Mouse (Mus musculus) lung, postnatal 0 days (tissue): Measurements from ENCODE around the gene Nkain2. TPM values are rescaled to one million over a fixed set of nuclear protein-coding genes. Genes with fewer than 3 reads are reported as not detected.

Experiments
- ATAC-seq: fragments of 200-750 bp; cut with Nextera tagmentation; 2 replicates; pipeline ENCODE4 v1.8.0; 2017; ENCODE audit warnings: moderate library complexity
- DNase-seq: peaks from one replicate; pipeline ENCODE4 v3.0.0-alpha.2; 2016; ENCODE audit warnings: low spot score
- H3K27ac ChIP-seq: fragments of 300-500 bp; sonication (generic); 2 replicates; pipeline ENCODE4 v1.5.1; 2014; ENCODE audit warnings: antibody characterized with exemption, mild to moderate bottlenecking, low read length, mixed read lengths
- H3K27me3 ChIP-seq: fragments of 300-500 bp; sonication (generic); replicated peaks from 2 replicates; pipeline ENCODE4 v1.6.1; 2014; ENCODE audit warnings: low read length, mixed read lengths; ENCODE audit not compliant: insufficient read depth
- H3K36me3 ChIP-seq: fragments of 300-500 bp; sonication (generic); 2 replicates; pipeline ENCODE4 v1.6.1; 2014; ENCODE audit warnings: low read length, mixed read lengths; ENCODE audit not compliant: insufficient read depth
- H3K4me1 ChIP-seq: fragments of 300-500 bp; sonication (generic); 2 replicates; pipeline ENCODE4 v1.6.1; 2014; ENCODE audit warnings: antibody characterized with exemption, low read depth, low read length, mixed read lengths; ENCODE audit not compliant: insufficient read depth
- H3K4me2 ChIP-seq: fragments of 300-500 bp; sonication (generic); replicated peaks from 2 replicates; pipeline ENCODE4 v1.6.1; 2014; ENCODE audit warnings: low read depth, mild to moderate bottlenecking, low read length, moderate library complexity, mixed read lengths
- H3K4me3 ChIP-seq: fragments of 300-500 bp; sonication (generic); 2 replicates; pipeline ENCODE4 v1.5.1; 2014; ENCODE audit warnings: low read depth, low read length
- H3K9ac ChIP-seq: fragments of 300-500 bp; sonication (generic); replicated peaks from 2 replicates; pipeline ENCODE4 v1.6.1; 2014; ENCODE audit warnings: low read depth, mild to moderate bottlenecking
- H3K9me3 ChIP-seq: fragments of 300-500 bp; sonication (generic); 2 replicates; pipeline ENCODE4 v1.6.1; 2016; ENCODE audit warnings: low read length, mixed read lengths
- CTCF ChIP-seq: IDR thresholded peaks from 2 replicates; pipeline ENCODE4 v1.5.1; 2016; ENCODE audit warnings: antibody characterized with exemption, mild to moderate bottlenecking
- EP300 ChIP-seq: IDR thresholded peaks from 2 replicates; pipeline ENCODE4 v1.6.1; 2016; ENCODE audit warnings: antibody characterized with exemption, mild to moderate bottlenecking, control low read depth
- WGBS: fragments of 180-500 bp; shearing (Covaris S2); extraction: QIAGEN DNeasy Blood & Tissue Kit; methylation state at CpG from one replicate; pipeline ENCODE4 v1.1.7; 2014; 5-methylcytosine and 5-hydroxymethylcytosine counted together
- polyA plus RNA-seq: library from polyadenylated mRNA; unstranded; fragments of >200 nt; fragmentation: Nextera tagmentation; extraction: Ambion mirVana; gene quantifications from 2 replicates; pipeline ENCODE4 v1.2.1, GENCODE M21; 2015

The Nkain2 gene
- polyA plus RNA-seq, 1 experiment from 2014 or later = not detected

DNA sequence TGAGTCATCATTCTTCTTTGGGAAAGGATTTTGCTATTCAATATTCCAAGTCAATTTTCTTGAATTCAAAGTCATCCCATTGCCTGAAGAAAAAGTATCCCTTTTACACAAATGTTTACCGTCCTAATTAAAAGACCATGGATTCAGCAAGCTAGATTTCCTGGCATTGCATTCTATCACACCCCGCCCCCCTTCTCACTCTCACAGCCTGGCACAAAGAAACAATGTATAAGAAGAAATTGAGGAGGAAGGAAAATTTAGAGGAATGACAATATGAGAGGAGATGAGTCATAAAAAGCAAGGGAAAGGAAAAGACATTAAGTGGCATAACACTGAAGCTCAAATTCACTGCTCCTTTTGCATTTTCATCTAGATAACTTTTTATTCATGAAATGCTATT lies 193.6 kb downstream of the Nkain2 start:
- 84% methylated on average over 2 of the region's 2 CpGs for WGBS
- no peak for ATAC-seq
- no peak overlapping the region for H3K4me3 ChIP-seq

DNA sequence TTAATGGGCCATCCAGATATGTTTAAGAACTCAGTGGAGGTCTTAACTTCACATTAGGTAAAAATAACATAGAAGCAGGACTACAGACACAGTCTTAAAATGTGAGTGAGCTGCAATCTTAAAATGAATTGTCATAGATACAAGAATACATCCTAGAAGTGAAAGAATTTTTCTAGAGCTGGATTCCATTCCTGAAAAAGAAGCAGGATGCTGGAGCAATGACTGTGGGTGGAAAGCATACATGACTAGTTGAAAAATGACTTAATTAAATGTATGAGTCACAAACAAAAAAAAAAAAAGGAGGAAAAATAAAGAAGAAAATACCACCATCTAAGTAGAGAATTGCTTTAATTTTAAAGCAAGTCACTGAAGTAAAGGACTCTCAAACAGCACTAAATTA lies 205.7 kb downstream of the Nkain2 start:
- ATAC-seq = no peak

More for the DNA sequence above, 193.6 kb downstream of the Nkain2 start:
- Histone ChIP-seq H3K27ac (no peak overlapping the region), H3K36me3 (no peaks in the 10 kb centered on the region), H3K9ac (no peak overlapping the region), H3K27me3 (no peaks in the 10 kb centered on the region), H3K9me3 (no peaks in the 10 kb centered on the region), H3K4me2 (no peak overlapping the region), H3K4me1 (no peaks in the 10 kb centered on the region)
- TF ChIP-seq EP300 (no peak), CTCF (no peak)
- no peak for DNase-seq

DNA sequence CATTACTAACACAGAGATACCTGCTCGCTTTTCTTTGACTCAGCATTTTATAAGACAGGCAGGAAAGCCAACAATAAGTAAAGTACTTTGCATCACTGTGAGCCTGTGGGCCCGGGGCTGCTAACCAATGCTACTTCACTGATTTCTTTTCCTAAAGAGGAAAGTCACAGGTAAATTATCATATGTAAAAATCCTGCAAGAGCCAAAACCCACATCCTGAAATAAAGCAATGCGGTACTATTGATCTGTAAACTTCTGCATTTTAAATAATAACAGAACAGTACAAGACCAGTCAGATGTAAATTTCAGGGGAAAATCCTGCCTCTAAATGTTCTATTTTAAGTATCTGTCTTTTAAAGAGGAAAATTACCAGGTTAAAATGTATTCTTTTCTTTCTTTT lies 250.0 kb downstream of the Nkain2 start:
- Histone ChIP-seq H3K9ac (no peak overlapping the region), H3K27ac (no peak overlapping the region), H3K4me1 (no peaks in the 10 kb centered on the region), H3K9me3 (no peaks in the 10 kb centered on the region), H3K36me3 (no peaks in the 10 kb centered on the region), H3K4me2 (no peak overlapping the region), H3K27me3 (no peaks in the 10 kb centered on the region), H3K4me3 (no peak overlapping the region)
- DNase-seq = no peak
- 68% methylated on average over 3 of the region's 3 CpGs for WGBS
- TF ChIP-seq EP300 = no peak
- TF ChIP-seq CTCF = no peak
- ATAC-seq = no peak

More for the DNA sequence above, 205.7 kb downstream of the Nkain2 start:
- Histone ChIP-seq H3K4me1 (no peaks in the 10 kb centered on the region), H3K36me3 (no peaks in the 10 kb centered on the region), H3K27ac (no peak overlapping the region), H3K9me3 (no peaks in the 10 kb centered on the region), H3K4me3 (no peak overlapping the region), H3K27me3 (no peaks in the 10 kb centered on the region), H3K9ac (no peak overlapping the region), H3K4me2 (no peak overlapping the region)
- no peak for DNase-seq
- TF ChIP-seq EP300 = no peak
- no peak for TF ChIP-seq CTCF

GRCm38 (mm10) chr10:32639173-32639572 lies 251.1 kb downstream of the Nkain2 start:
- Histone ChIP-seq H3K9me3 (no peaks in the 10 kb centered on the region), H3K36me3 (no peaks in the 10 kb centered on the region), H3K4me3 (no peak overlapping the region), H3K4me2 (no peak overlapping the region), H3K9ac (no peak overlapping the region), H3K27me3 (no peaks in the 10 kb centered on the region), H3K27ac (no peak overlapping the region), H3K4me1 (no peaks in the 10 kb centered on the region)
- TF ChIP-seq EP300 (no peak), CTCF (no peak)
- DNase-seq (no peak), ATAC-seq (no peak)

DNA sequence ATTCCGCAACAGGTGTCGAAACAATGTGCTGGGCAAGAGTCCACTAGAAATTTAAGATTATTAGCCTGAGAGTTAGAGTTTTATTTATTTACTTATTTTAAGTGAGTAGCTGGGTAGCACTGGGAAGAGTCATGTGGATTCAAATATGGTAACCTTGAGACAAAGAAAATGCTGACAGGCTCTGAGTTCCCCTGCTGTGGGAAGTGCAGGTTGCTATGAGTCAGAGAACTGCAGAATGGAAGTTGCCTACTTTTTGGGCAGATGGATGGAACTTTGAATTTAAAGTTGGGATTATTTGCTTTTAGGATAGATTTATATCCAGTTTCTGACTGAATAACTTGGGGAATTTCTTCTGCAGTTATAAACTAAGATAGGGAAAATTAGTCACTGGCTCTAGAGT lies 259.2 kb downstream of the Nkain2 start:
- WGBS = 94% methylated on average over 2 of the region's 2 CpGs

GRCm38 (mm10) chr10:32604448-32604847 lies 285.8 kb downstream of the Nkain2 start:
- H3K4me2 ChIP-seq = no peak overlapping the region
- no peaks in the 10 kb centered on the region for H3K4me1 ChIP-seq
- no peaks in the 10 kb centered on the region for H3K36me3 ChIP-seq
- H3K9me3 ChIP-seq = no peaks in the 10 kb centered on the region
- ATAC-seq = no peak
- H3K4me3 ChIP-seq = no peak overlapping the region
- H3K27ac ChIP-seq = no peak overlapping the region
- no peak for TF ChIP-seq CTCF
- no peak for TF ChIP-seq EP300
- no peak overlapping the region for H3K9ac ChIP-seq
- DNase-seq = no peak
- no peaks in the 10 kb centered on the region for H3K27me3 ChIP-seq

More for the DNA sequence above, 259.2 kb downstream of the Nkain2 start:
- Histone ChIP-seq H3K9ac (no peak overlapping the region), H3K36me3 (no peaks in the 10 kb centered on the region), H3K4me1 (no peaks in the 10 kb centered on the region), H3K9me3 (no peaks in the 10 kb centered on the region), H3K4me2 (no peak overlapping the region), H3K27me3 (no peaks in the 10 kb centered on the region), H3K4me3 (no peak overlapping the region), H3K27ac (no peak overlapping the region)
- DNase-seq (no peak), ATAC-seq (no peak)
- TF ChIP-seq CTCF (no peak), EP300 (no peak)

GRCm38 (mm10) chr10:32602798-32603197 lies 287.5 kb downstream of the Nkain2 start:
- no peak overlapping the region for H3K4me2 ChIP-seq
- no peak overlapping the region for H3K9ac ChIP-seq
- no peaks in the 10 kb centered on the region for H3K4me1 ChIP-seq
- no peak overlapping the region for H3K27ac ChIP-seq
- TF ChIP-seq EP300 (no peak), CTCF (no peak)
- no peaks in the 10 kb centered on the region for H3K9me3 ChIP-seq
- H3K27me3 ChIP-seq = no peaks in the 10 kb centered on the region
- 67% methylated on average over 4 of the region's 4 CpGs for WGBS
- no peak for ATAC-seq
- H3K36me3 ChIP-seq = no peaks in the 10 kb centered on the region
- H3K4me3 ChIP-seq = no peak overlapping the region
- no peak for DNase-seq
